Mouse (Mus musculus) MEL (cell line): Measurements from ENCODE around the gene Fam213b.

Experiments used
- CTCF ChIP-seq, 3 experiments: IDR thresholded peaks in 2 of 3; conservative IDR thresholded peaks in 1 of 3; 2 replicates each; pipeline ENCODE4 v1.5.1; 2011 to 2012; ENCODE audit warnings: low read length in 3 of 3, low read depth in 2 of 3, mild to moderate bottlenecking in 2 of 3, improper control_type of control experiment in 1 of 3, inconsistent platforms in 1 of 3, mixed read lengths in 1 of 3, moderate library complexity in 1 of 3; ENCODE audit not compliant: control insufficient read depth in 1 of 3, insufficient read depth in 1 of 3, poor library complexity in 1 of 3, severe bottlenecking in 1 of 3
- ETS1 ChIP-seq: IDR thresholded peaks from 2 replicates; pipeline ENCODE4 v1.6.1; 2012; ENCODE audit warnings: low read depth, mild to moderate bottlenecking, inconsistent platforms, low read length, improper control_type of control experiment, moderate library complexity
- POLR2A ChIP-seq, 2 experiments: IDR thresholded peaks; 2 replicates each; pipeline ENCODE4 v1.6.1; 2011 to 2012; ENCODE audit warnings: low read length in 2 of 2, mild to moderate bottlenecking in 2 of 2, control low read depth in 1 of 2, improper control_type of control experiment in 1 of 2, low read depth in 1 of 2, moderate library complexity in 1 of 2; ENCODE audit not compliant: control insufficient read depth in 1 of 2, insufficient read depth in 1 of 2, poor library complexity in 1 of 2
- RCOR1 ChIP-seq: IDR thresholded peaks from 2 replicates; pipeline ENCODE4 v1.6.1; 2012; ENCODE audit warnings: low read depth, mild to moderate bottlenecking, inconsistent platforms, low read length, improper control_type of control experiment

DNA sequence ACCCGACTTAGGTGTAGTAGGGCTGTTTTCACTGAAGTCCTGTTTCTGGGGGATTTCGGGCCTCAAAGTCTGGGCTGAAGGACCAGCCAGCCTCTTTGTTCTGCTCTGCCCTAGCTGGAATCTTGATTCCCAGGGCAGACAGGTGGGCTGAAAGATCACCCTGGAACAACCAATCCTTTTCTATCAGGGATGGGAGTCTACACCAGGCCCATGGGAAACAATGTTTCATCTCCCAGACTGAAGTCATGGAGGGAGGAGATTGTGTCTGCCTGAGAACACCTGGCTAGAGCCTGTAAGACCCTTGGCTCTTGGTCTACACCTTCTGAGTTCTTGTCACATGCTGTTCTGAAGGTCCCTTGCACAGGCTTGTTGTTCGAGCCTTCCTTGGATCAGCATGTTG, 40.3 kb downstream of the Fam213b start:
- no peak for TF ChIP-seq RCOR1
- no peak for TF ChIP-seq POLR2A (IDR thresholded peaks at IDR 0.05; ENCODE audit: control insufficient read depth in 1 of 2, insufficient read depth in 1 of 2, low read depth in 1 of 2, low read length in 2 of 2, poor library complexity in 1 of 2)
- no peak for TF ChIP-seq CTCF (IDR thresholded peaks at IDR 0.05 in 2 of 3, conservative IDR thresholded peaks at IDR 0.05 in 1 of 3; ENCODE audit: control insufficient read depth in 1 of 3, insufficient read depth in 1 of 3, low read depth in 2 of 3, low read length in 3 of 3, poor library complexity in 1 of 3, severe bottlenecking in 1 of 3)
- TF ChIP-seq ETS1, result no peak
